Mouse (Mus musculus): ENCODE measurements around the gene Fbxl21. TPM values are rescaled to one million over a fixed set of nuclear protein-coding genes. Genes with fewer than 3 reads are reported as not detected.
A peak's percentile ranks its signal among the peaks of the same experiment; 100 is the strongest.

Gene Fbxl21
- total RNA-seq, 2 experiments from 2014 or later = 5.4 to 5.6 TPM

GRCm38 (mm10) chr13:56529685-56530084 lies 7.4 kb downstream of the Fbxl21 start:
- no peak for DNase-seq (ENCODE audit: extremely low spot score in 1 of 2, low spot score in 1 of 2)

- DNase-seq (ENCODE audit: extremely low spot score in 1 of 2, low spot score in 1 of 2) = no peak
Observed at GRCm38 (mm10) chr13:56534931-56535330, 12.7 kb downstream of the Fbxl21 start.

- no peak for DNase-seq (ENCODE audit: extremely low spot score in 1 of 2, low spot score in 1 of 2)
Observed at GRCm38 (mm10) chr13:56535570-56535969, 13.3 kb downstream of the Fbxl21 start.

GRCm38 (mm10) chr13:56537026-56537425 lies 14.8 kb downstream of the Fbxl21 start:
- DNase-seq (ENCODE audit: extremely low spot score in 1 of 2, low spot score in 1 of 2) = no peak

- DNase-seq (ENCODE audit: extremely low spot score in 1 of 2, low spot score in 1 of 2) = peak; percentile 15 to 65
Observed at GRCm38 (mm10) chr13:56539846-56540245, 17.6 kb downstream of the Fbxl21 start.

- no peak for DNase-seq (ENCODE audit: extremely low spot score in 1 of 2, low spot score in 1 of 2)
Observed at GRCm38 (mm10) chr13:56543805-56544204, 21.5 kb downstream of the Fbxl21 start.

GRCm38 (mm10) chr13:56544956-56545355 lies 22.7 kb downstream of the Fbxl21 start:
- DNase-seq (ENCODE audit: extremely low spot score in 1 of 2, low spot score in 1 of 2) = no peak

GRCm38 (mm10) chr13:56548401-56548800 lies 26.1 kb downstream of the Fbxl21 start, which contains the start of gene Lect2:
Lect2 (minus strand) TSS chr13:56548502.
- no peak for DNase-seq (ENCODE audit: extremely low spot score in 1 of 2, low spot score in 1 of 2)

- no peak for DNase-seq (ENCODE audit: extremely low spot score in 1 of 2, low spot score in 1 of 2)
Observed at GRCm38 (mm10) chr13:56549364-56549763, 27.1 kb downstream of the Fbxl21 start.

- no peak for DNase-seq (ENCODE audit: extremely low spot score in 1 of 2, low spot score in 1 of 2)
Observed at GRCm38 (mm10) chr13:56550574-56550973, 28.3 kb downstream of the Fbxl21 start.

- DNase-seq (ENCODE audit: extremely low spot score in 1 of 2, low spot score in 1 of 2) = no peak
Observed at GRCm38 (mm10) chr13:56551661-56552060, 29.4 kb downstream of the Fbxl21 start.

- DNase-seq (ENCODE audit: extremely low spot score in 1 of 2, low spot score in 1 of 2) = no peak
Observed at GRCm38 (mm10) chr13:56553923-56554322, 31.7 kb downstream of the Fbxl21 start.

GRCm38 (mm10) chr13:56554409-56554808 lies 32.1 kb downstream of the Fbxl21 start:
- DNase-seq (ENCODE audit: extremely low spot score in 1 of 2, low spot score in 1 of 2) = peak in 1 of 2 experiments; percentile 22

GRCm38 (mm10) chr13:56555957-56556356 lies 33.7 kb downstream of the Fbxl21 start:
- peak in 1 of 2 experiments; percentile 22 for DNase-seq (ENCODE audit: extremely low spot score in 1 of 2, low spot score in 1 of 2)

GRCm38 (mm10) chr13:56556701-56557100 lies 34.4 kb downstream of the Fbxl21 start:
- DNase-seq (ENCODE audit: extremely low spot score in 1 of 2, low spot score in 1 of 2) = no peak

GRCm38 (mm10) chr13:56558811-56559210 lies 36.5 kb downstream of the Fbxl21 start:
- DNase-seq (ENCODE audit: extremely low spot score in 1 of 2, low spot score in 1 of 2) = no peak

- DNase-seq (ENCODE audit: extremely low spot score in 1 of 2, low spot score in 1 of 2) = no peak
Observed at GRCm38 (mm10) chr13:56559841-56560370, 37.6 kb downstream of the Fbxl21 start.

- DNase-seq (ENCODE audit: extremely low spot score in 1 of 2, low spot score in 1 of 2) = no peak
Observed at GRCm38 (mm10) chr13:56561129-56561528, 38.9 kb downstream of the Fbxl21 start.

- DNase-seq (ENCODE audit: extremely low spot score in 1 of 2, low spot score in 1 of 2) = peak in 1 of 2 experiments; percentile 70
Observed at GRCm38 (mm10) chr13:56563075-56563474, 40.8 kb downstream of the Fbxl21 start.

- DNase-seq (ENCODE audit: extremely low spot score in 1 of 2, low spot score in 1 of 2) = no peak
Observed at GRCm38 (mm10) chr13:56566336-56566735, 44.1 kb downstream of the Fbxl21 start.

GRCm38 (mm10) chr13:56571645-56572044 lies 49.4 kb downstream of the Fbxl21 start:
- no peak for DNase-seq (ENCODE audit: extremely low spot score in 1 of 2, low spot score in 1 of 2)

GRCm38 (mm10) chr13:56575074-56575473 lies 52.8 kb downstream of the Fbxl21 start:
- DNase-seq (ENCODE audit: extremely low spot score in 1 of 2, low spot score in 1 of 2) = no peak
